Mouse (Mus musculus): ENCODE results near the gene Zfp704. TPM values are rescaled to one million over a fixed set of nuclear protein-coding genes. Genes with fewer than 3 reads are reported as not detected.

Gene Zfp704
- total RNA-seq, 2 experiments from 2014 or later = 15.6 to 25.3 TPM

DNA sequence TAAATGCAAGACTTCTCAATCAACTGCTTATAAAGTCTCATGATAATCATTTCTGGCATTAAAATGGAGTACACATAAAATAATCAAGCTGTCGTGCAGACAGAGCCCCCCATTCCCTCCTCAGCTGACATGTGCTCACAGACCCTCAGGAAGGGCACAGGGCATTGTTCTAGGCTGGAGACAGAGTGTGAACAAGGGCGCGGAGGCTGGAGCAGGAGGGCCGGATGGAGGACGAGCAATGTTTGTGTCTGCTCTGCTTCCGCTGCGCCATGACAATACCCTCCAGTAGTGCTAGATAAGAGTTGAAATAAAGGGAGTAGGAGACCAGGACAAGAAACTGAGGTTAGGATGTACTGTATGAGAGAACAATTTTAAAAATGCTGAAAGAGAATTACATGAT lies 46.3 kb downstream of the Zfp704 start:
- no peak for ATAC-seq (replicated peaks; ENCODE audit: poor library complexity, severe bottlenecking)

DNA sequence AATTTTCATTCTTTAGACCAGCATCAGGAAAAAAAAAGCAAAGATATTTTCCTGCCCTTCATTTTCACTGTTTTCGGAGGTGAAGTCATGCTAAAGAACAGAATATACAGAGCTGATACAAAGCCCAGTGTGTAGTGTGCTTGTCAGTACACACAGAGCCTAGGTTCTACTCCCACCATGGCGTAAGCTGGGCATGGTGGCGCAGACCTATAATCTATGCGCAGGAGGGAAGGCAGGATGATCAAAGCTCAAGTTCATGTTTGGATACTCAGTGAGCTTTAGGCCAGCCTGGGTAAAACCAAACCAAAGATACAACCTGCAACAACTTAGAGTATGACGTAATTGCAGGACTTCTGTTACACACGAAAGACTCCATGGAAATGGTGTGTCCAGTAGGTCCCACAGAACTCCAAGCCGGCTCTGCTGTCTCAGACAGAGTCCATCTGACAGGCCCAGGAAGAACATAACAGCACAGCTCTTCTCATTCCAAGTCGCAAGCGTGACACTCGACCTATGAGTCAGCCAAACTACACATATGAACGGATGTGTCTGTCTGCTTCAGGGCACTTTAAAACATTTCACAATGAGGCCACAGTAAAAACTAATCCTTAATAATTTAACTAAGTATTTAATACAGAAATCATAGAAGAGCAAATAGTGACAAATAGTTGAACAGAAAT lies 47.1 kb downstream of the Zfp704 start:
- ATAC-seq (replicated peaks; ENCODE audit: poor library complexity, severe bottlenecking) = no peak

DNA sequence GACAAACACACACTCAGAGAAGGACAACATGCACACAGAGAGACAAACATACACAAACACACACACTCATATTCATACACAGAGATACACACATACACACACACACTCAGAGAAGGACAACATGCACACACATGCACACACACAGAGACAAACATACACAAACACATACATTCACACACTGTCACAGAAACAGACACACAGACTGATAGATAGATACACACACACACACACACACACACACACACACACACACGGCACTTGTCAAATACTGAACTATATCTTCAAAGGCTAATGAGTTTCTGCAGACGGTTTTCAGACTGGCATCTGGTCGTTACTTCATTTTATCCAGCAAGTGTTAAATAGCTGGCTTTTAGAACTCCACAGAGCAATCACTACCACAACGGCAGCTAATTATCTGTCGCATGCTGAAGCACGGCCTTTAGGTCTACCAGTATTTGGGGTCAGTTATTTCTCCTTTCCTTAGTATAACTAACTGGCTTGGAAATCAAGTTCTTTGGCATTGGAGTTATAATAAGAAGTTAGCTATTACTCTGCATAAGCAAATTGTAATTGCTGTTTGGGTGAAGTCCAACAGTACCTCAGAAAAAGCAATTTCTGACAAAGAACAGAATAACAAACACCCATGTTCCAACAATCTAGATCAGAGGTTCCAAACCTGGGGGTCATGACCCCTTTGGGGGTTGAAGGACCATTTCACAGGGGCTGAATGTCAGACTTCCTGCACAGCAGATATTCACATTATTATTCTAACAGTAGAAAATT lies 51.9 kb downstream of the Zfp704 start:
- ATAC-seq (replicated peaks; ENCODE audit: poor library complexity, severe bottlenecking) = no peak

DNA sequence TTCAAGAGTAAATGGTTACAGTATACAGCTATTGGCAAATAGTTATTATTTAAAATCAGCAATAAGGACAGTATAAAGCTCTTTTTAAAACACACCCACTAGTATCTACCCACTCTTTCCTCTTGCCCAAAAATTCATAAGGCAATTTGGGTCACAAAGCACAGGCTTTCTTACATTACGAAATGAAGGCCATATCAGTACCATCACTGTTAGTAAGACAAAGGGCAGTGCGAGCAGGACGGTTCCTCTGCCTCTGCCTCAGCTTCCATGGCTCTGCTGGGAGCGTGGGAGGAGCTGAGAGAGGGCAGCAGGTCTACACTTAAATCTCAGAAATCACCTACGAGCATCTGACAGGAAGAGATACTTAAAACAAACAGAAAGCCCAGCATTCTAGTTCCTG lies 53.7 kb downstream of the Zfp704 start:
- peak; percentile 39; the same call in 1 of the 2 replicates for ATAC-seq (replicated peaks; ENCODE audit: poor library complexity, severe bottlenecking)

DNA sequence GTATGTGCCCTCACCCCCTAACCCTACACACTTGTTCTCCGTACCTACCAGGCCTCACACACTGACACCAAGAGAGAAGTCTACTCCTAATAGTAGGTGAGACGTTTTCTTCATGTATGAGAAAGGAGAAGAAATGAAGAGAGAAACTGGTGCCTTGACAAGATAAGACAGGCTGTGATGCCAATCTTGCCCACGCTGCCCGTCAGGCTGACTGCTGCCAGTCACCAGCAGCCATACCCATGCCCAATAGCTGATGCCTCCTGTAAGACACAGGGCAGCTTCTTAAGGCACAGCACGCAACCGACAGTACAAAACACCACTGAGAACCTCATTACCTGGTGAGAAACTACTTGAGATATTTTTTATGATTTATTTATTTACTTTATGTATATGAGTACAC lies 55.0 kb downstream of the Zfp704 start:
- ATAC-seq (replicated peaks; ENCODE audit: poor library complexity, severe bottlenecking) = no peak

DNA sequence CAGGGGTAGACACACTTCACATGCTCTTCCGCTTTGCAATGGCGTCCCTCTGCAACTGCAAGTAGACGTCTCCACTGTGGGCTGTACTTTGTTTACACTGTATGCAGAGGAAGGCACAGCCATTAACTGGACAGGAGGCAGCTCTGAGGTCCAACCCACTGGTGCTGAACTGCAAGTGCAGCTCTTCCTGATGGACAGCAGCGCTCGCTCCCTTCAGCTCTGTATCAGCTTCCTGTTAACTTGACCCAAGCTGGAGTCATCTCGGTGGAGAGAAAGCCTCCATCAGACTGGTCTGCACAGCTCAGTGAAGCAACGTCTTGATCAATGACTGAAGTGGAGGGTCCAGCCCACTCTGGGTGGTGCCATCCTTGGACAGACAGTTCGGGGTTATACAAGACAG lies 57.6 kb downstream of the Zfp704 start:
- ATAC-seq (replicated peaks; ENCODE audit: poor library complexity, severe bottlenecking) = peak; percentile 10; the same call in 1 of the 2 replicates

DNA sequence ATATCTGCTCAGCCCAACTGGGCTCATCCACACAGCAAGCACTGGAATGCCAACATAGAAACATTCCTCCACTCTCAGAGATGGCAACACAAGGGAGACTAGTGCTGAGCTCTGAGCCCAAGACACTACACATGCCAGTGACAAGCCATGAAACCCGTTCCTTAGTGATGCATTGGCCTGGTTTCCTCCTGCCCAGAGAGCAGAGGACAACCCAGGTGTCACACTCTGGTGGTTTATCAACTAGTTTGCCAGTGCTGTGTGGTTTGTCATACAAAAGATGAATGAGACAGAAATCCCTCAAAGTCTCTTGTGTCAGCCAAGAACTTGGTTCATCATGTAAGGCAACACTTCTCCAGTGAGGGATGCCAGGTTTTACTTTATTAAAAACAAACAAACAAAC lies 59.0 kb downstream of the Zfp704 start:
- ATAC-seq (replicated peaks; ENCODE audit: poor library complexity, severe bottlenecking) = no peak

DNA sequence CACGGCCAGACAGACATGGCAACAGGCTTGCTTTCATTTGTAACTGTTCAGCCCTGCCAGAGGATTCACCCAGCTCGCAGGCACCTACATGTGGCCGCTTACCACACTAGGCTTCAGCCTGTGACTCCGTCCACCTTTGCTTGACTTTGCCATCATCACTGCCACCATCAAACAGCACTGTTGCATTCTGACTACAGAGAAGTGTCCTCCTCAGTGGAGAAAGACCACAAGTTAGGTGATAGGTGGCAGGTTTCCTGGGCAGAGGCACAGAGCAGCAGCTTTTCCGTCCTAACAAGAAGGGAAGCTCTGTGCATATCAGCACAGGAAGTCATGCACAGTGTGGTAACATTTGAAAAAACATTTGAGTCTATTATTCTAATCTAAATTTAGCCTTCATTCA lies 60.1 kb downstream of the Zfp704 start:
- peak; percentile 61 for ATAC-seq (replicated peaks; ENCODE audit: poor library complexity, severe bottlenecking)

DNA sequence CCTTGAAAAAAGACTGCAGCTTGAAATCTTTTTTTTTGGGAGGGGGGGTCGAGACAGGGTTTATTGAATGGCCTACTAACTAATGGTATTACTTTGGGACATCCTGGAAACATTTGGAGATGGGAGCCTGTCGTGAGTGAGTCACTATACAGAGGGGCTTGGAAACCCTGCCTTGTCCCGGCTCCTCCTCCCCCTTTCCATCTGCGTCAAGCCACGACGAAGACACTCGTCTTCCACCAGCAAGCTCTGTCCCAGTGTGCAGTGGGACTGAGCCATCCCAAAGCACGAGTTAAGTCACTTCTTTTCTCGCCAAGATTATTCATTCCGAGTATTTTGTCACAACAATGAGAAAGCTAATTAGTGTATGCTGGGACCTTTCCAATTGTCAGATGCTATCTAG lies 61.7 kb downstream of the Zfp704 start:
- ATAC-seq (replicated peaks; ENCODE audit: poor library complexity, severe bottlenecking) = no peak

DNA sequence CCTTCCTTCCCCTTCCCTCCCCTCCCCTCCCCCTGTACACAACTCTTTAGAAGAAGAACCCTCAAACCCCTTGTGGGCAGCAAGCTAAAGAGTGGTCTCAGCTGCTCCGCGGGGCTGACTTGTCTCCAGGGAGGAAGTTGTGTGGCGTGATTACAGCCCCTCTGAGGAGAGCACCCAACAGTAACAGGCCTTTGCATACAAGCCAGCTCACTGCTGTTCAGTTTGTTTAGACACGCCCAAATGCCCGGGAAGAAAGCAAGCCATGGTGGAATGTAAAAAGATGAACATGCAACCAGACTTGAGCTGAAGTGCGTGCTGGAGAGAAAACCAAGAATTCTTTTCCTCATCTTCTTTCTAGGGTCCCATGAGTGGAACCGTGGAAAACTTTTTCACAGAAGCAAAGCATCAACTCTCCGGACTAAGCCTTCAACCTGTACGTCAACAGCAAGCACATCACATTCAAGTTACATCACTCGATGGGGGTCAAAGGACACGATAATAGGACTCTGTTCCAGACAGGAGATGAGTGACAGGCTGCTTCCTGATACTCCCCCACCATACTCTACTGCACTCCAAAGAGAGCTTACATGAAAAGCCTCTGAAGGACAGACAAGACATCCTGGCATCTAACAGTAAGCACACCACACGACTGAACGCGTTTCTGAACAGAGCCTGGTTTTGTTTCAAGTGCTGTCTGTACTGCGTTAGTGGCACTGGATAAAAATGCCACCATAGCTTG lies 62.8 kb downstream of the Zfp704 start:
- ATAC-seq (replicated peaks; ENCODE audit: poor library complexity, severe bottlenecking) = peak; percentile 56

DNA sequence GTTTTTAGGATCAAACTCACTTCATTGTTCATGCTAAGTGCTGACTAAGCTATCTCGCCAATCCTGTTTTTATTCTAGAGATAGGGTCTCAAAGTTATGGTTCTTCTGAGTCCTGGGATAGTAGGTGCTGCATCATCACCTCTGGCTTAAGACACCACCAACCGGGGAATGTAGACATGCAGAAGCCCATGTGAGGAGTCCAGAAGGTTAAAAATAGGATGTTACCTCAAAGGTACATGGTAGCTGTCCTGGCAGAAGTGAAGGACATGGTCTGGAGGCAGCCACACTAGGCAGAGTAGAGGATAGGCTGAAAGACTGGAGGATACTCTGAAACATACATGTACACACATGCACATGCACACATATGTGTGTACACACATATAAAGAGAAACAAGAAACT lies 65.5 kb downstream of the Zfp704 start:
- ATAC-seq (replicated peaks; ENCODE audit: poor library complexity, severe bottlenecking) = no peak

DNA sequence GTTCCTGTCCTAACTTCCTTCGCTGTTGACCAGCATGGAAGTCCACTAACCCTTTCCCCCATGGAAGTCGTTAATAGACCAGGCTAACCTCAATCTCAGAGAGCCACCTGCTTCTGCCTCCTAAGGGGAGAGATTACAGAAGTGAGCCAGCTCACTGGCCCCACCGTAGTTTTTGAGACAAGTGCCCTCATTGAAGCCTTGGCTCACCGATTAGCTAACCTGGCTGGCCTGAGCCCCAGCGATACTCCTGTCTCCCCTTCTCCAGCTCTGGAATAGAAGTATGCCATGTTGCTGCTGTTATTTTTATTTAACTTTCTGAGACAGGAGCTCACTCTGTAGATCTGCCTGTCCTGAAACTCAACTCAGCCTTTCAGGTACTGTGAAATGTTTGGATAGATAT lies 66.0 kb downstream of the Zfp704 start:
- ATAC-seq (replicated peaks; ENCODE audit: poor library complexity, severe bottlenecking) = no peak

DNA sequence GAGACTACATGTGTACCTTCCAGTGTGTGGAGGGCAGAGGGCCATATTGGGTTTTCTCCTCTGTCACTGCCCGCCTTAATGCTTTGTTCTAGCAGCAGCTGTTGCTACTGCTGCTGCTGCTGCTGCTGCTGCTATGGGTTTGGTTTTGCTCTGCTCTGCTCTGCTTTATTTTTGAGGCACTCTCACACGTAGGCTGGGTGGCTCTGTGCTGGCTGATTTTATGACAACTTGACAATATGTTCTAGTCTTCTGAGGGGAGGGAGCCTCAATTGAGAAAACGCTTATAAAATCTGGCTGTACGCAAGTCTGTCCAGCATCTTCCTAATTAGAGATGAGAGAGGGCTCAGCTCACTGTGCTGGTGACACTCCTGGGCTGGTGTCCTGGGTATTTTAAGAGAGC lies 66.4 kb downstream of the Zfp704 start:
- ATAC-seq (replicated peaks; ENCODE audit: poor library complexity, severe bottlenecking) = no peak

DNA sequence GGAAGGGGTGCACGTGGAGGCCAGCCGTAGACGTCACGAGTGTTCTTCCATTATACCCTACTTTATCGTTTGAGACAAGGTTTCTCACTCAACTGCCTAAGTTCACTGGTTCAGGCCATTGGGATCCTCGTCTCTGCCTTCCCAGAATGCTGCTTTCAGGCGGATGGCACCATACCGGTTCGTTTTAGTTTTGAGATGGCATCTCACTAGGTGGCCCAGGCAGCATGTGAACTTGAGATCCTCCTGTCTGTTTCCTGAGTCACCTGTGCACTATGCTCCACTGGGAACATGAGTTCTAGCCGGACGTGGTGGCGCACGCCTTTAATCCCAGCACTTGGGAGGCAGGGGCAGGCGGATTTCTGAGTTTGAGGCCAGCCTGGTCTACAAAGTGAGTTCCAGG lies 68.3 kb downstream of the Zfp704 start:
- no peak for ATAC-seq (replicated peaks; ENCODE audit: poor library complexity, severe bottlenecking)

DNA sequence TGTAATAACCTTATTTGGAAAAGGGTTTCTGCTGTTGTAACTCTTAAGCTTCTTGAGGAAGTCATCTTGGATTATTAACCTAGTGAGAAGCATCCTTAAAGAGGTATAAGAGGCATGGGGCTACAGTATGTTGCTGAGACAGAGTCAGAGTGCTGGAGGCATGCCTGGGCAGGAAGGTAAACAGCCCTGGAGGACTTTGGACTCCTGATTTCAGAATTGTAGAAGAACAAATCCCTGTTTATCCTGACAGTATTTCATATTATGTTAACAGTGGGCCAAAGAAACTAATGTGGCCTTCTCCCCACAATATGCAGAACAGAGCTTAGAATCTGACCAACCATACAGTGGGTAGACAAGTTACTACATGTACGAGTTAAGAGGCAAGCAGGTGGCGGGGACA lies 71.4 kb downstream of the Zfp704 start:
- no peak for ATAC-seq (replicated peaks; ENCODE audit: poor library complexity, severe bottlenecking)

DNA sequence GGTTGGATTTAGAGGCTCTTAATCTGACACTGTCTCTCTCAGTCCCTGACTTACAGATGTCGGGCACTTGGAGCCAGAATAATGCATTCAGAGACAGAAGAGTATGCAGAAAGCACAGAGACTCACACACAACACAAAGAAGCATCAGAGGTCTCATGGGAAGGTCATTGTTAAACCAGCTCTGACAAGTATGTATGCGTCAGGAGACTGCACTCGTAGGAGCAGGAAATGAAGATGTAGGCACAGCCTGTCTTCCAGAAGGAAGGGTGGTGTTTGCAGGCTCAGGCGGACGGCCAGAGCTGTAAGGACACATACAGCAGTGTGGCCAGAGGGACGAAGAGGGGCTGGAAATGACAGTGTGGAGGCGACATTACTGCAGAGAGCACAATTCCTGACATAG lies 72.0 kb downstream of the Zfp704 start:
- ATAC-seq (replicated peaks; ENCODE audit: poor library complexity, severe bottlenecking) = no peak

DNA sequence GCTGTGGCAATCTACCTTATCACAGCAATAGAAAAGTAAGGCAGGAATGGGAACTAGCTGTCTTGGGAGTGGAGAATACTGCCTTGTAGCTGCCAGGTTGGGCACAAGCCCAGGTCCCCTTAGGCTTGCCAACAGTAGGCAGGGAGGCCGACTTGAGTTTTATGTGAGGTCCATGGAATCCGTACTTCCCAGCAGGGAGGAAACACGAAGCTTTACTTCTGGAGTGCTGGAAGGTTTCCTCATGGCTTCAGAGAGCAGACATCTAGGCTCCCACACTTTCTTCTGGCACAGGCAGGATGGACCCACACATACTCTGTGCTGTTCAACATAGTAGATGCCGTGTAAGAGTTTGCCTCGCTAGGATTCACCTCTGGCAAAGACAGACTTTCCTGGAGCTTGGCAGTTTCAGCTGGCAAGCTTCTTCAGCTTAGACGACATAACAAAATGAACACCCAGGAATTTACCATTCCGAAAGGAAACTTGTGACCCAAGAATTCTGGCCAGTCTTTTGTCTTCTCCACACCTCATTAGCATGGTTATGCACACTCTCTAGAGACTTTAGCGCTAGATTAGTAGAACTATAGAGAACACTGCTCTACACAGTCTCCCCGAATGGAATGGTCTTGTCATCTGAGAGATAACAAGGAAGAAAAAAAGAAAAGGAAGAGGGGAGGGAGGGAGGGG lies 79.6 kb downstream of the Zfp704 start:
- ATAC-seq (replicated peaks; ENCODE audit: poor library complexity, severe bottlenecking) = no peak

DNA sequence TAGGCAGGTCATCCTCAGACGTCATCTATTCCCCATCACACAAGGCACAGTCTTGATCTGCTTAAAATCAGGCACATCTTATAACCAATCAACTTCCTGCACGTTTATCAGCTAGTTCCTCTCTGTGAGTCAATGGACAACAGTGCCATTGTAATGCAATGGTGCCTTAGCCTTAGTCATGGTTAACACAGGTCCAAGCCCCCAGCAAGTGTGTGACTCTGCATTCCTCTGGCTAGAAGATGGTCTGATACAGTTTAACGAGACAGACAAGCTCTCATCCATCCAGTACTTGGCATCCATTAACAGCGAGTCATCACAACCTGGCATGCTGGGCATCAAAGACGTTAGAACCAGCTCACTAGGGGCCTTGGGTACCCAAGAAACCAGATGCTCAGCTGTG lies 85.5 kb downstream of the Zfp704 start:
- ATAC-seq (replicated peaks; ENCODE audit: poor library complexity, severe bottlenecking) = peak; percentile 44

DNA sequence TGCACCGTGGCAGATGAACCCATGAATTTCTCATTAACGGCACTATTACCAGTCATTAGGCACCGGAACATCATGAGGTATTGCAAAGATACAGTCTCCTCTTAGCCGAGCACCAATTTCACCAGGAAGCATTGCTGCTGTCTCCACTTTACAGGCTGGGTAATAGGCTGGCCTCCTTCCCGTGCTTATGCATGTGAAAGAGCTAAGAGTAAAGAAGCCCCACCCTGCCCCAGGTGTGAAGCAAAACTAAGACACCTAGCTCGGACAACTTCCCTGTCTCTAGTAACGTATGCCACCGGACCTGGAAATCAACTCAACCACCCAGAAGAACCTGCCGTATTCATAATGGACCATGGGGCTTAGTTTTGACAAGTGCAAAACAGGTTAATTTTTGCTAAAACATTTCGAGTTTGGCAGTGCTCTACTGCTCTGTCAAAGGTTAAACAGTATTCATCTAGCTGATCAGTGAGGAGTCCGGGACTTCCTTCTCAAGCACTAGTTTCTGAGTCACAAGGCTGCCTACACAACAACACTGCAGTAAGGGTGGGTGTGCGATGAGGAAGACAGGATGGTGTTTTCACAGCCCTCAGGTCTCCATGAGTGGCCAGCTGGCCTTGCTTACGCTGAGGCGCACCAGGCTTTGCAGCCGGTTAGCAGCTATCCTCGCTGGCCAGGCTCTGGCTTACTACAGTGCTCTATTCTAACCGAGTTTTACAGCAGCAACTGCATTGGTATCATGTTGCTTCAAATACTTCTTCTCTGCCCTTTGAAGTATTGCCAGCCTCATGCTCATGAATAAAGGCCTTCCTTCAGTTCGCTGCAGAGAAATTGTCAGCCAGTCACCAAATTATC lies 86.6 kb downstream of the Zfp704 start:
- ATAC-seq (replicated peaks; ENCODE audit: poor library complexity, severe bottlenecking) = no peak

DNA sequence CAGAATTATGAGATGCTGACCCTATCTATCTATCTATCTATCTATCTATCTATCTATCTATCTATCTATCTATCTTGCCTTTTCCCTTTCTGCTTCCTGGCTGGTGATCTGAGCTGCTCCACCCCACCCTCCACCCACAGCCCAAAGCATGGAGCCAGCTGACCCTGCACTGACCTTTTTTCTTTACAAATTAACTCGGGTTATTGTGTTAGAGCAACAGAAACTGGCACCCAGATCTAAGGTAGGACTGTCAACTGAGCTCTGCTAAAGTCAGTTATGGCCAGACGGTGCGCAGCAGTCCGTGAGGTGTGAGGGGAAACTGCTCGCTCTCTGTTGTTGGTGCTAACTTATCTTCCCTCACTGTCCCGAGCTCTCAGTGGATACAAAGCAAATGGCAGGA lies 87.9 kb downstream of the Zfp704 start:
- no peak for ATAC-seq (replicated peaks; ENCODE audit: poor library complexity, severe bottlenecking)
